Mouse (Mus musculus): ENCODE results near the gene Vsx1. TPM values are rescaled to one million over a fixed set of nuclear protein-coding genes. Genes with fewer than 3 reads are reported as not detected.

Vsx1 gene
- polyA plus RNA-seq, 1 experiment = 0.16 TPM

DNA sequence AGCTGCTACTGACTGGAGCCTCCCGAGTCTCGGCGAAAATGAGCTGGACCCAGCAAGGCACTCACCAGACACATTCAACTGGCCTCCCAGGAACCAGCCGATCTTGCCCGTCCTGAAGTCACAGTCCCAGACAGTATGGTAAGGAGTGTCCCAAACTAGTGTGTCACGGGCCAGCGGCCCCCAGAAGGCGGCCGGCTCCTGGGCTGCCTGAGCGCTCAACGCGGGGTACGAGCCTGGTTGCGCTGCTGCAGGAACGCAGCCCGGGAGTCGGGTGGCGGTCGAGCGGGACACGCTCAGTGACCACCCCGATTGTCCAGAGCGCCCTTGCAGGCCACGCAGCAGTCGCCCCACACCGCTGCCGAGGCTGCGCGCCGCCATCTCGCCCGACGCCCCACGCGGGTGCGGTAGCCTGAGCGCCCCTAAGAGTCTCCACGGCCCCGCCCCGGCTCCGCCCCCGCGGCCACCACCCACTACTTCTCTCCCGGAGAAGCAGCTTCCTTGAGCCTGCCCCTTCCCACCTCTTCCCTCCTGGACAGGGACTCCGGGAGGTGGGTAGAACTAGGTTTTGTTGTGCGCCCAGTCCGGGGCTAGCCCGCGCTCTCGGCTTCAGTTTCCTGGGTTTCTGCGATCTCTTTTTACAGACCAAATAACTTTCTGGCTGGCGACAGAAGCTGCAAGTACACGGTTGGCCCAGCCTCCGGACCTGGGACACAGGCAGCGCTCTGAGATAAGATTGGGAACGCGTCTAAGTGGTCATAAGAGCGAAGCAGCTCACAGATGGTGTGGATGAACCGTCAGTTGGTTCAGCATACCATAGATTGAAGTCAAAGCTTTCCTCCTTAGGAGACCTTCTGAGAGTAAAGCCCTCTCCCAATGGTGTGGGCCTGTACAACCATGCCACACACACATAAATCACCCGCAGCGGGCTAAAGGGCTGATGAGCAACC lies 21.1 kb downstream of the Vsx1 start, which contains the start of gene Acss1:
TSS of gene Acss1 (minus strand) at position 681 of the 947 bp plus-strand sequence.
- peak in 1 of 2 experiments; percentile 68 for DNase-seq (ENCODE audit: extremely low spot score in 1 of 2, low spot score in 1 of 2)

- no peak for DNase-seq (ENCODE audit: extremely low spot score in 1 of 2, low spot score in 1 of 2)
Observed at GRCm38 (mm10) chr2:150667065-150667819, 21.9 kb downstream of the Vsx1 start.

DNA sequence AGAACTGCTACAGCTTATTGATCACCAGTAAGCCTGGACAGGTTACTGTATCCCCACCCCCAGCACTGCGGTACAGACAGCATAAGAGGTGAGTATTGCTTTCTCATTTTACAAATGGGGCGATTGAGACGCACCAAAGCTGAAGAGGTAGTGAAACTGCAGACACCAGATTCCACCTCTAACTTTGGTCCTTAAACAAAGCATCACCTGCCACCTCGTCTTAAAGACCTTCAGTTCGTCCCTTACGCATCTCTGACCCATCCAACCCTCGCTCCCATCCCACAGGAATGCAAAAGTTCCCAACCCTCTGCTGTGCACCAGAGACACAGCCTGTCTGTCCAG lies 22.5 kb downstream of the Vsx1 start:
- DNase-seq (ENCODE audit: extremely low spot score in 1 of 2, low spot score in 1 of 2) = no peak

DNA sequence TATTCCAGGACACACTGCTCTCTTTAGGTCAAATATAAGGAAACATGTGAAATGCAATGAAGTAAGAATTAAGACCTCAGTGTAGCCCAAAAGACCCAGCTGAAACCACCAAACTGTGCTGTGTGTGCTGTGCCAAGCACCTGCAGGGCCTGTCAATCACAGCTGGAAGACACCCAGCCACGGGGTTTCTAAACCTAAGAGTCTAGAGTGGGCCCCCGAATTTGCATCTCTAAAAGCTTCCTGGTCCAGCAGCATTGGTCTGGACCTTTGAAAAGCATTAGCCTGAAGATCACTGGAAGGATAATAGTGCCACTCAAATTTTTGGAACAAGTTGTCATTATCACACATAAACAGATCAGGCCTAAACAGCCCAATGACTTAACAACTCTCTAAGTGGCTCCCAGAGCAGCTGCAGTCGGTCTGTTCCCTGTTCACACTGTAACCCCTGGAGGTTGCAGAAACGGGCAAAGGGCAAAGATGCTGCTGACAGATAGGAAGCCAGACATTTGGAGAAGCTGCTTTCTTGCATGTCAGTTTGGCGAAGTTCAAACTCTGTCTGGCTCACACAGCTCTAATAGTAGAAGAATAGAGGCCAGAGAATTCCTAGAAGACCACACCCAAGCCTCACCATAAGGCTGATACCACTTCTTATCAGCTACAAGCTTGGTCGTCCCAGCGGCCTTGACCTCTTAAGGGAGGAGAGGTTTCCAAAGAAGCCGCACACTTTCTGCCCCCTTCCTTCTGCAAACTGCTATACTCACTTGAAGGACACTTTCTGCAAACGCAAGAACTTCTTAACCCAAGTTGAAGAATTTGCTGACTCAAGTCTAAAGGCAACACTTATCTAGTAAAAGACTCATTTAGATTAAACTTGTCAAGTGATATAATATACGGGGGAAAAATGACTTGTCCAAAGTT lies 23.4 kb downstream of the Vsx1 start:
- DNase-seq (ENCODE audit: extremely low spot score in 1 of 2, low spot score in 1 of 2) = no peak

DNA sequence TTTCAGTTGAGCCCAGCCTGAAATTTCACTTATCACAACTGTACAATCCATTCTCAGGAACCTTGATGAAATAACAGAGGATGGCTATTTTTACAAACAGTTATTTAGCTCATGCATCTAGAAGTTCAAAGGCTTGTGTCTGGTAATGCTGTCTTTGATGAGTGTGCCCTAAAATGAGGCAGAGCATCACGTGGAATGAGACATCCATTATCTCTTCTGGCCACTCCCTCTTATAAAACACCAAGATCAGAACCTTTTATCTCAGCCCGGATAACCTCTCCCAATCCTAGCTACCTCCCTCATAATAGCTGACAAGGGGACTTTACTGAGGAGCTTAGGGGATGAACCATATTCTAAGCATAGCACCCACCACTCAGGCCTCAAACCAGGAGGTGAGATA lies 24.2 kb downstream of the Vsx1 start:
- DNase-seq (ENCODE audit: extremely low spot score in 1 of 2, low spot score in 1 of 2) = no peak

GRCm38 (mm10) chr2:150664152-150664920 lies 24.8 kb downstream of the Vsx1 start:
- no peak for DNase-seq (ENCODE audit: extremely low spot score in 1 of 2, low spot score in 1 of 2)

GRCm38 (mm10) chr2:150663255-150663654 lies 25.9 kb downstream of the Vsx1 start:
- DNase-seq (ENCODE audit: extremely low spot score in 1 of 2, low spot score in 1 of 2) = peak; percentile 65 to 75

DNA sequence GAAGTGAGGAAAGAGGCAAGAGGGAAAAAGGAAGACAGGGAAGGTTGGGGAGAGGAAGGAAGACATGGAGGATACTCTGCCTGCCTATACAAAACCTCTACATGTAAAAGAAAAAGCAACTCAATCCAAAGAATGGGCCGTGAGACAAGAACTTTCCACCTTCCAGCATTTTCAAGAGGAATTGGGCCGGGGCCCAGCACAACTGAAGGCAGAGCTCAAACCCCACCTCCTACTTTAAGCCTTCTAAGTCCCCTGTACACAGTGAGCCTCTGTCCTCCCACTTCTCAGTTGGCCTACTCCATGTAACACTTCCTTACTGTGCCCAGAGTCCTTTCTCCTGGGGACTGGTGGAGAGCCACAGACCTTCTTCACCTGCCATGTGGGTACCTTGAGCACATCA lies 27.2 kb downstream of the Vsx1 start:
- DNase-seq (ENCODE audit: extremely low spot score in 1 of 2, low spot score in 1 of 2) = peak in 1 of 2 experiments; percentile 34

DNA sequence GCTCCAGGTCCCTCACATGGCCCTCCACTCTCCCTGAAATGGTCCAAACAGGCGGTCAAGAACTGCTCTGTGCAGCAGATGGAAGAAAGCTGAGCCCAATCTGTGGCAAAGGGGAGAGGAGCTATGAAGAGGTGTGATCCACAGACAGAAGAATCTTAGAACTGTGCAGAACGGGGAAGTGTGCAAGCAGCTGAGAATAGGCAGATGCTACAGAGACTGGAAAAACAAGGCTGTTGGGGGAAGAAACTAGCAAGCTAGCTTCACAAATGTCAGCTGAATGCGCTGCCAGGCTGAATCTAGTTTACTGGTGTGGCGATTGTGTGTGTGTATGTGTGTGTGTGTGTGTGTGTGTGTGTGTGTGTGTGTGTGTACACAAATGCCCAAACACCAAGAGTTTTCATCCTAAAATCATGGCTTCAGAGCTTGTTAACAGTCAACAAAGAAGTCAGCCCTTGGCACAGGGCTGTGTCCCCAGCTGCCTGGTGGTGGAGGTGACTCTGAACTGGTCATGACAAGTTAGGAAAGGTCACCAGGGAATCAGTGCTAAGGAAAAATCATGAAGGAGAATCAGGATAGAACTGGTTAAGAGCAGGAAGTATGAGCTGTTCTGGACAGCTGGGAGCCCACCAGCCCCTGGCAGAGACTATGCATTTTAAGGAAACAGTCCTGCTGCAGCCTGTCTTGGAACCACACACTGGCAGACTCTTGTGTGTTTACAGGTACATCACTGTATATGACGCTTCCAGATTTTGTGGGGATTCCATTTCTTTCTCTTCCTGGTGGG lies 28.3 kb downstream of the Vsx1 start:
- peak in 1 of 2 experiments; percentile 27 for DNase-seq (ENCODE audit: extremely low spot score in 1 of 2, low spot score in 1 of 2)

DNA sequence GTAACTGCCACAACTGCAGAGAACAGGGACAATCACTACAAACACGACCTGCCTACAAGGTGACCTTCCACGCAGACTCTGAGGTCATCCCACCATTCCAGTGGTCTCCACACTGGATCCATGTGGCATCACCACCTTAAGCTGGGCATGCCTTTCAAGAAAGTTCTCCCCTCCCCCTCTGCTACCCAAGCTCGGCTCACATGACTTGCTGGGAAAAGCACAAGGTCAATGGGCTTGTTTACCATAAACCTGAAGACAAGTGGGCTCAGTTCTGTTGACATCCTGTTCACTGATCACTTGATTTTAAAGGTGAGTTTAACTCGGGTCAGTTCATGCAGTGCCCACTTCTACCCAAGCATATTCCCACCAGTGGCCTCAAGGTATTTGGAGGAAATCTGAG lies 29.1 kb downstream of the Vsx1 start:
- DNase-seq (ENCODE audit: extremely low spot score in 1 of 2, low spot score in 1 of 2) = no peak

DNA sequence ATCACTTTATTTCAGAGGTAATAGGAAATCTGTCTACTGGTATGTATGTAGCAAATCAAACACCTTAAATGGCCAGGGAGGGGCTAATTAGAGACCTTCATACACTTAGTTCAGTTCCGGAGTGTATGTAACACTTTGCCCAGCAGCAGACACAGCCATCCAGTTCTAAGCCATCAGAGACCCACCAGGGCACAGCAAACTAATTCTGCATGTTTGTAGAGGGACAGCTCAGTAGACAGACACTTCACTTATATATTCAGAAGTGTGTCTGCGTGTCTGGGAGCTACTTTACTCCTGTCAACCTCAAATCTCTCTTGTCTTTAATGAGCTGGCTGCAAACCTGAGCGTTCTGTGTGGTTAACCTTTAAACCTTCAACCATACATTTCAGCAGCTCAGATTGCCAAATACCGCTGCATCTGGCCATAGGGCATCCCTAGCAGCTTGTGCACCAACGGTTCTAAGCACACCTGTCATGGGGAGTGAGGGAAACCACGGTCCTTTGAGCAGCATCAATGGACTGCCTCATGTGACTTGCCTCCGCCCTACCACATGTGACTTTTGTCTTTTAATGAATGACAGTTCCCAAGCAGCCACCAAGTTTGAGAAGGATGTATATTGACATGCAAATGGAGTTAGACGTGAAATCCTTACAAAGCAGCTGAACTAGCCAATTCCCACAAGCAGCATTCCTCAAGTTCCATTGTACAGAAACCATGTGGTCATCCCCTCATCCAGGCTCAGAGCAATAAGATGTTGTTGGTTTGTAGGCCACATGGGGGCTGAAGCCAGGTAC lies 32.0 kb downstream of the Vsx1 start:
- no peak for DNase-seq (ENCODE audit: extremely low spot score in 1 of 2, low spot score in 1 of 2)

- DNase-seq (ENCODE audit: extremely low spot score in 1 of 2, low spot score in 1 of 2) = no peak
Observed at GRCm38 (mm10) chr2:150656112-150656511, 33.0 kb downstream of the Vsx1 start.

DNA sequence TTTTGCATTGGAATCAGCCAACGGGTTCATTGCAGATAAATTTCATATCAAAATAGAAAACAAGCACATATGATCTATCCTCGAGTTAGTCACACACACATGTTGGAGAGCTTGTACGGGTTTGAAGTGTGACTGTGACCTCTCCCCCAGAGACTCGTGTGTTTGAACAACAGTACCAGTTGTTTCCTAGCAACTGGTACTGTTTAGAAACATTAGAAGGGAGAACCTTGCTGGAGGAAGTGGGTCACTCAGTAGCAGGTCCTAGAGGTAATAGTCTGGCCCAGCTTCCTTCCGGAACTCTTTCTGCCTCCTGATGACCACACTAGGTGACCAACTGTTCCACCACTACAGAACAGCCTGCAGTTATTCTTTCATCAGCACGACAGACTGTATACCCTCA lies 33.9 kb downstream of the Vsx1 start:
- no peak for DNase-seq (ENCODE audit: extremely low spot score in 1 of 2, low spot score in 1 of 2)

DNA sequence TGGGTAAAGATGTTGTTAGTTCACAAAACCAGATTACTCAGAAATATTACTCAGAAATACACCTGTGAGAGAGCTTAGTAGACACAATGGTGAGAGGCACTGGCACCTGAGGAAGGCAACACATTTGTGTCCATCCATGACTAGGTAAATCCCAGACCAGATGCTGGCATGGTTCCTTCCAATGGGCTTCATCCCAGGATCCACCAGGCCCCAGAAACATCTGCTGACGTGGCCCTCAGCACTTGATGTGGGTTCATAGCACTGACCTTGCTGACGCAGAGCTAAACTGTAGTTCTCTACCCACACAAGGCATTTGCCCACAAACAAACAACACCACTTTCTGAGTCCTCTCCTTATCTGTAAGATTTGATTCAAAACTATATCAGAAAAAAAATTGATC lies 34.3 kb downstream of the Vsx1 start:
- DNase-seq (ENCODE audit: extremely low spot score in 1 of 2, low spot score in 1 of 2) = no peak

GRCm38 (mm10) chr2:150651366-150651765 lies 37.8 kb downstream of the Vsx1 start:
- no peak for DNase-seq (ENCODE audit: extremely low spot score in 1 of 2, low spot score in 1 of 2)

GRCm38 (mm10) chr2:150650511-150651074 lies 38.6 kb downstream of the Vsx1 start:
- no peak for DNase-seq (ENCODE audit: extremely low spot score in 1 of 2, low spot score in 1 of 2)

GRCm38 (mm10) chr2:150648300-150648895 lies 40.8 kb downstream of the Vsx1 start:
- DNase-seq (ENCODE audit: extremely low spot score in 1 of 2, low spot score in 1 of 2) = no peak

All from frontal cortex, adult 2 months (tissue).